Mouse (Mus musculus): ENCODE results near the gene Zfhx3. TPM values are rescaled to one million over a fixed set of nuclear protein-coding genes. Genes with fewer than 3 reads are reported as not detected.
A peak's percentile ranks its signal among the peaks of the same experiment; 100 is the strongest.

Zfhx3 gene
- polyA plus RNA-seq, 1 experiment: 14.0 TPM

DNA sequence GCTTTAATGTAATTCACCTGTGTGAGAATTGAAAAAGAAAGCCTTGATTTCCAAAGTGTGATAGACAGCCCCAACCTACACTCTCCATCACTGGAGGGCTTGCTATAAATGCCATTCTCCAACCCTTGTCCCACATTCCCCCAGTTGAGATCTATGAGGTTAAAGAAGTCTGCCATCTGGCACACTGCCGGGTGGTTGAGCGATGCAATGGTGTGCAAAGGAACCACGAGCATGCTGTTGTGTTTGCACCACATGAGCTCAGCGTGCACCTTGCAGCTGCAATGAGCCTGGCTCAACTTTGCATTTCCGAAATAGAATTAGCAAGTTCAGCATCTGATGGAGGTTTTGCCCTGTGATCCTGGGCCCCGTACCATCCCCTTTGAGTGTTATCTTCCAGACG, 575.7 kb downstream of the Zfhx3 start:
- no peak overlapping the region for H3K27ac ChIP-seq (ENCODE audit: insufficient read depth, low read length)
- no peak for TF ChIP-seq CTCF (IDR thresholded peaks at IDR 0.05; ENCODE audit: low read depth, low read length)
- TF ChIP-seq POLR2A (IDR thresholded peaks at IDR 0.05; ENCODE audit: insufficient read depth, low read length): no peak
- no peak for TF ChIP-seq EP300 (IDR thresholded peaks at IDR 0.05; ENCODE audit: insufficient read depth, low read depth, low read length)
- H3K9me3 ChIP-seq (replicated peaks; ENCODE audit: control insufficient read depth, insufficient read depth, low read length, poor library complexity, severe bottlenecking): no peaks in the 10 kb centered on the region; the same call in 1 of the 2 replicates
- no peaks in the 10 kb centered on the region for H3K4me1 ChIP-seq (ENCODE audit: control insufficient read depth, insufficient read depth, low read length)
- H3K4me3 ChIP-seq (ENCODE audit: low read depth, low read length): no peak overlapping the region
- no peaks in the 10 kb centered on the region for H3K27me3 ChIP-seq (ENCODE audit: control insufficient read depth, insufficient read depth, low read length, poor library complexity, severe bottlenecking)
- no peaks in the 10 kb centered on the region for H3K36me3 ChIP-seq (ENCODE audit: control insufficient read depth, insufficient read depth, low read length, poor library complexity, severe bottlenecking)
- H3K9ac ChIP-seq (ENCODE audit: low read depth, poor library complexity, severe bottlenecking): no peak overlapping the region

DNA sequence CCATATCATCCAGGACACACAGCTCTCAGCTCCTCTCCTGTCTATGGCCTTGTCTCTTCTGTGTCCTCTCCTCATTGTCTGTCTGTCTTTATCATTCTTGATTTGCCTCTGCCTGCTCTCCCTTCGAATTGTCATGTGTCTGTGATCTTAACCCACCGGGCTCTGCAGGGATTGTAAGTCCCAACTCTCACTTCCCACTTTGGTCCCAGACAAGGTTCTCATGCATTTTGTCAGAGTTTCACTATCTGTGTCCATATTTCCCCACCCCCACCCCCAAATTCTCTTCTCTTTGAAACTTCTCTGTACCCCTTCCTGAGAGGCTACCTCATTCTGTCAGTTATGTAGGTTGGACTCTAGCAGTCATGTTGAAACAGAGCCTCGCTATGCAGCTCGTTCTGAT, 579.6 kb downstream of the Zfhx3 start:
- no peak overlapping the region for H3K4me3 ChIP-seq (ENCODE audit: low read depth, low read length)
- no peaks in the 10 kb centered on the region for H3K27me3 ChIP-seq (ENCODE audit: control insufficient read depth, insufficient read depth, low read length, poor library complexity, severe bottlenecking)
- no peak overlapping the region for H3K9ac ChIP-seq (ENCODE audit: low read depth, poor library complexity, severe bottlenecking)
- H3K36me3 ChIP-seq (ENCODE audit: control insufficient read depth, insufficient read depth, low read length, poor library complexity, severe bottlenecking): no peaks in the 10 kb centered on the region
- no peaks in the 10 kb centered on the region for H3K9me3 ChIP-seq (replicated peaks; ENCODE audit: control insufficient read depth, insufficient read depth, low read length, poor library complexity, severe bottlenecking)
- H3K4me1 ChIP-seq (ENCODE audit: control insufficient read depth, insufficient read depth, low read length): no peaks in the 10 kb centered on the region
- TF ChIP-seq EP300 (IDR thresholded peaks at IDR 0.05; ENCODE audit: insufficient read depth, low read depth, low read length) (no peak), POLR2A (IDR thresholded peaks at IDR 0.05; ENCODE audit: insufficient read depth, low read length) (no peak), CTCF (IDR thresholded peaks at IDR 0.05; ENCODE audit: low read depth, low read length) (no peak)
- no peak overlapping the region for H3K27ac ChIP-seq (ENCODE audit: insufficient read depth, low read length)

DNA sequence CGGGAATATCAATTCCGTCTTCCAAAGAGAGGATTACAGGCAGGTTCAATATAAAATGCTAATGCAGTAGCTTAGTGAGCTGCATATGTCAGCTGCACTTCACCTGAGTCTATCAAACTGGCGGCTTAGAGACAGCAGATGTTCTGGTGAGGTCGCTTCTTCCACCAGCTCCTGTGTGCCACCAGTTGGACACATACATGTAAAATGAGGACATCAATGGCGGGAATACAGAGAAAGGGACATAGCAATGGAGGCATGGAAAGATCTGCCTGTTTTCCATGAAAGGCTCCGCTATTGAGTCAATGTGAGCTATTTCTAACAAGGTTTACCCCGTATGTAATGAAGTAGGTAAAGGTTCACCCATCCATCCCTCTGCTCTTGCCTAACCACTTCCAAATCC, 587.0 kb downstream of the Zfhx3 start:
- TF ChIP-seq CTCF (IDR thresholded peaks at IDR 0.05; ENCODE audit: low read depth, low read length) (no peak), POLR2A (IDR thresholded peaks at IDR 0.05; ENCODE audit: insufficient read depth, low read length) (no peak), EP300 (IDR thresholded peaks at IDR 0.05; ENCODE audit: insufficient read depth, low read depth, low read length) (no peak)
- H3K4me1 ChIP-seq (ENCODE audit: control insufficient read depth, insufficient read depth, low read length): no peaks in the 10 kb centered on the region
- H3K36me3 ChIP-seq (ENCODE audit: control insufficient read depth, insufficient read depth, low read length, poor library complexity, severe bottlenecking): no peaks in the 10 kb centered on the region
- no peak overlapping the region for H3K4me3 ChIP-seq (ENCODE audit: low read depth, low read length)
- no peaks in the 10 kb centered on the region for H3K27me3 ChIP-seq (ENCODE audit: control insufficient read depth, insufficient read depth, low read length, poor library complexity, severe bottlenecking)
- H3K9ac ChIP-seq (ENCODE audit: low read depth, poor library complexity, severe bottlenecking): no peak overlapping the region
- no peak overlapping the region for H3K27ac ChIP-seq (ENCODE audit: insufficient read depth, low read length)
- H3K9me3 ChIP-seq (replicated peaks; ENCODE audit: control insufficient read depth, insufficient read depth, low read length, poor library complexity, severe bottlenecking): no peaks in the 10 kb centered on the region

DNA sequence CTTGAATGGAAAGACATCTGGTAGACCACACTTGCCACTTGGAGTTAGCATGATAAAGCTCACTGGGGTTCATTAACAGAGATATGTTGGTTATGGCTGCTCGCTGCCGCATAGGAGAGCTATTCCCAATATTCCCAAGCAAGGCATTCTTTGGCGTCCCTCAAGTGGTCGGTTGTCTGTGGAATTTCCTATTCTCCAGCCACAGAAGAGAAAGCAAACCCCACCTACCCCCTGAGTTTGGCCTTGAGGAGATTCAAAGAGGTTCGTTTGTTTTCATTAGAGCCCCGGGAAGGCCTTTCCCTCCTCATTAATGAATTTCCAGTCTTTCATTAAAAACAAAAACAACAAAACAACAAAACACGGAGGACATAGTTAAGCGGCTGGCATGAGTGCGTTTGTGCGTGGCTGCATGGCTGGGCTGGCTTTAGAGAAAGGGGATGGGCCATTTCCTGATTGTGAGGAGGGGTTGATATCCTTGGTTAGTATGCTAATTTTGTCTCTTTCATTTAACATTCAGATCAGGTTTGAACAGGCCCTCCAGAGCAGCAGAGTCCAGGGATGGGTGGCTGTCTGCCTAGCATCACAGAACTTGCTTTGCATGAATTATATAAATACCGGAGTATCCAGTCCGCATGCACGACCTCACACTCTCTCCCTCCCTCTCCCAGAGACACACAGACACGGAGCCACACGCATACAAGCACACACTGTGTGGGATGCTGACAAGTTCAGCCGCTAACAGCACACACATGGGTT, 592.9 kb downstream of the Zfhx3 start:
- peaks cover 3% of the 10 kb centered on the region for H3K4me1 ChIP-seq (ENCODE audit: control insufficient read depth, insufficient read depth, low read length)
- TF ChIP-seq EP300 (IDR thresholded peaks at IDR 0.05; ENCODE audit: insufficient read depth, low read depth, low read length) (0 out of 2 replicates have a peak, but pooled peaks have one; percentile 25), CTCF (IDR thresholded peaks at IDR 0.05; ENCODE audit: low read depth, low read length) (no peak)
- H3K9ac ChIP-seq (ENCODE audit: low read depth, poor library complexity, severe bottlenecking): no peak overlapping the region
- H3K36me3 ChIP-seq (ENCODE audit: control insufficient read depth, insufficient read depth, low read length, poor library complexity, severe bottlenecking): no peaks in the 10 kb centered on the region
- H3K9me3 ChIP-seq (replicated peaks; ENCODE audit: control insufficient read depth, insufficient read depth, low read length, poor library complexity, severe bottlenecking): no peaks in the 10 kb centered on the region
- H3K27ac ChIP-seq (ENCODE audit: insufficient read depth, low read length): no peak overlapping the region
- H3K27me3 ChIP-seq (ENCODE audit: control insufficient read depth, insufficient read depth, low read length, poor library complexity, severe bottlenecking): no peaks in the 10 kb centered on the region
- no peak overlapping the region for H3K4me3 ChIP-seq (ENCODE audit: low read depth, low read length)

DNA sequence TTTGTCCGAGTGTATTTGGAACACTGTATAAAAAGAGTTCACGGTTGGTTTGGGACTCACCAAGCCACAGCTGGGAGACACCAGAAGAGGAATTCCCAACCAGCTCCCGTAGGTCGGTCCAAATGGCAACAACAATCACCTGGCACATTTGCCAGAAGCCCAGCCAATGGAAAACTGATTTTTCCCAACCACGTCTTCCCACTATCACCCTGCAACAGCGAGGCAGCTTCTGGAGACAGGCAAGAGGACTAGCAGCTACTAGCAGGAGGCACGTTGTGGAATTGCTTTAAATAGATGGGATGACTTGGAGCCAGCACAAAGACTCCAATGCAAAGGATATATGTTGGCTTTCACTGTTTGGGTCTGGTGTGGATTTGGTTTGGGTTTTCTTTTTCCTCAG, 593.7 kb downstream of the Zfhx3 start:
- no peak overlapping the region for H3K9ac ChIP-seq (ENCODE audit: low read depth, poor library complexity, severe bottlenecking)
- no peaks in the 10 kb centered on the region for H3K27me3 ChIP-seq (ENCODE audit: control insufficient read depth, insufficient read depth, low read length, poor library complexity, severe bottlenecking)
- no peak overlapping the region for H3K4me3 ChIP-seq (ENCODE audit: low read depth, low read length)
- no peaks in the 10 kb centered on the region for H3K9me3 ChIP-seq (replicated peaks; ENCODE audit: control insufficient read depth, insufficient read depth, low read length, poor library complexity, severe bottlenecking)
- TF ChIP-seq POLR2A (IDR thresholded peaks at IDR 0.05; ENCODE audit: insufficient read depth, low read length) (no peak), EP300 (IDR thresholded peaks at IDR 0.05; ENCODE audit: insufficient read depth, low read depth, low read length) (no peak), CTCF (IDR thresholded peaks at IDR 0.05; ENCODE audit: low read depth, low read length) (no peak)
- H3K4me1 ChIP-seq (ENCODE audit: control insufficient read depth, insufficient read depth, low read length): peaks cover 3% of the 10 kb centered on the region
- no peak overlapping the region for H3K27ac ChIP-seq (ENCODE audit: insufficient read depth, low read length)
- H3K36me3 ChIP-seq (ENCODE audit: control insufficient read depth, insufficient read depth, low read length, poor library complexity, severe bottlenecking): no peaks in the 10 kb centered on the region

DNA sequence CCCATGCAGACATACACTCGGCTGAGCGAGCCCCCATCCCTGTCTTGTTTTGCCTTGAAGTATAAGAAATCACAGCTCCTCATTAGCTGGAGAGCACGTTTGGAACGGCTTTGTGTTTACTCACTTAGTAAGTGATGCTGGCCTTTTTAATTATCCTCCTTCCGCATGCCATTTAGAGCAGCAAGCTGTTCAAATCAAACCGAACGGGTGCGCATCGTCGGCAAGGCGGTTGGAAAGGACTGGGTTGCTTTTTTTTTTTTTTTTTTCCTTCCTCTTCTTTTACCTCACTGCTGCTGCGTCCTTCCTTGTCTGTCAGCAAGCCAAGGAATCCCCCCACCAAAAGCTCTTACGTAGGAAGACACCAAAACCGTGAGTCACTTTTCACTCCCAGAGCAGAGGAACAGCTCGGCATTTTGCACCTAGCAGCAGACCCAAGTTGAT, 594.5 kb downstream of the Zfhx3 start:
- H3K27ac ChIP-seq (ENCODE audit: insufficient read depth, low read length): no peak overlapping the region

More for the DNA sequence above, 594.5 kb downstream of the Zfhx3 start:
- Histone ChIP-seq H3K9me3 (replicated peaks; ENCODE audit: control insufficient read depth, insufficient read depth, low read length, poor library complexity, severe bottlenecking) (no peaks in the 10 kb centered on the region), H3K4me1 (ENCODE audit: control insufficient read depth, insufficient read depth, low read length) (peaks cover 3% of the 10 kb centered on the region), H3K4me3 (ENCODE audit: low read depth, low read length) (no peak overlapping the region), H3K9ac (ENCODE audit: low read depth, poor library complexity, severe bottlenecking) (no peak overlapping the region), H3K27me3 (ENCODE audit: control insufficient read depth, insufficient read depth, low read length, poor library complexity, severe bottlenecking) (no peaks in the 10 kb centered on the region), H3K36me3 (ENCODE audit: control insufficient read depth, insufficient read depth, low read length, poor library complexity, severe bottlenecking) (no peaks in the 10 kb centered on the region)
- TF ChIP-seq CTCF (IDR thresholded peaks at IDR 0.05; ENCODE audit: low read depth, low read length) (no peak), POLR2A (IDR thresholded peaks at IDR 0.05; ENCODE audit: insufficient read depth, low read length) (no peak), EP300 (IDR thresholded peaks at IDR 0.05; ENCODE audit: insufficient read depth, low read depth, low read length) (no peak)
